Mouse (Mus musculus): Measurements from ENCODE around the gene Srsf3.
"Not testable (repeated sequence)": the region's sequence is repeated elsewhere in the genome, so short reads cannot be mapped to it uniquely, and the experiment has no call there.

Srsf3 gene

GRCm38 (mm10) chr17:29032274-29033069 lies at the start of gene Srsf3:
Gene Srsf3, plus strand, starts transcription at chr17:29032628.
- peak; percentile 98 for DNase-seq (ENCODE audit: low spot score)

GRCm38 (mm10) chr17:28984724-28985420 lies 47.6 kb upstream of the Srsf3 start:
- DNase-seq (ENCODE audit: low spot score), result no peak

GRCm38 (mm10) chr17:28986833-28987232 lies 45.6 kb upstream of the Srsf3 start:
- DNase-seq (ENCODE audit: low spot score), result no peak

- no peak for DNase-seq (ENCODE audit: low spot score)
These were observed 44.7 kb upstream of the Srsf3 start for GRCm38 (mm10) chr17:28987713-28988112.

- no peak for DNase-seq (ENCODE audit: low spot score)
These were observed 44.1 kb upstream of the Srsf3 start for GRCm38 (mm10) chr17:28988291-28988690.

GRCm38 (mm10) chr17:28988996-28989395 lies 43.4 kb upstream of the Srsf3 start:
- DNase-seq (ENCODE audit: low spot score), result no peak

- DNase-seq (ENCODE audit: low spot score), result no peak
These were observed 42.4 kb upstream of the Srsf3 start for GRCm38 (mm10) chr17:28990060-28990459.

- DNase-seq (ENCODE audit: low spot score), result no peak
These were observed 41.1 kb upstream of the Srsf3 start for GRCm38 (mm10) chr17:28991286-28991685.

GRCm38 (mm10) chr17:28992105-28992504 lies 40.3 kb upstream of the Srsf3 start:
- no peak for DNase-seq (ENCODE audit: low spot score)

GRCm38 (mm10) chr17:28993004-28993403 lies 39.4 kb upstream of the Srsf3 start:
- not testable (repeated sequence) for DNase-seq (ENCODE audit: low spot score)

GRCm38 (mm10) chr17:28994615-28995014 lies 37.8 kb upstream of the Srsf3 start:
- no peak for DNase-seq (ENCODE audit: low spot score)

- DNase-seq (ENCODE audit: low spot score), result no peak
These were observed 32.0 kb upstream of the Srsf3 start for GRCm38 (mm10) chr17:29000465-29000864.

GRCm38 (mm10) chr17:29003740-29004139 lies 28.7 kb upstream of the Srsf3 start:
- DNase-seq (ENCODE audit: low spot score), result no peak

GRCm38 (mm10) chr17:29005002-29005401 lies 27.4 kb upstream of the Srsf3 start:
- no peak for DNase-seq (ENCODE audit: low spot score)

GRCm38 (mm10) chr17:29006812-29007211 lies 25.6 kb upstream of the Srsf3 start:
- no peak for DNase-seq (ENCODE audit: low spot score)

GRCm38 (mm10) chr17:29007243-29007640 lies 25.2 kb upstream of the Srsf3 start:
- no peak for DNase-seq (ENCODE audit: low spot score)

- DNase-seq (ENCODE audit: low spot score), result peak; percentile 85
These were observed 24.6 kb upstream of the Srsf3 start, which contains the start of gene Stk38 for GRCm38 (mm10) chr17:29007641-29008325. Gene Stk38, minus strand, starts transcription at chr17:29007995.

- DNase-seq (ENCODE audit: low spot score), result no peak
These were observed 24.1 kb upstream of the Srsf3 start for GRCm38 (mm10) chr17:29008326-29008650.

- no peak for DNase-seq (ENCODE audit: low spot score)
These were observed 23.2 kb upstream of the Srsf3 start for GRCm38 (mm10) chr17:29009181-29009580.

- DNase-seq (ENCODE audit: low spot score), result no peak
These were observed 18.2 kb upstream of the Srsf3 start for GRCm38 (mm10) chr17:29014235-29014634.

GRCm38 (mm10) chr17:29015638-29016037 lies 16.8 kb upstream of the Srsf3 start:
- no peak for DNase-seq (ENCODE audit: low spot score)

- DNase-seq (ENCODE audit: low spot score), result no peak
These were observed 15.7 kb upstream of the Srsf3 start for GRCm38 (mm10) chr17:29016705-29017104.
